Comparison of ENCODE assay signal across 12 mouse cellular contexts in genomic region chr19:5838136-5838891, GRCm38 (mm10). TPM values are rescaled to one million over a fixed set of nuclear protein-coding genes. Genes with fewer than 3 reads are reported as not detected.
DNase-seq lines count a peak whose midpoint lies in the region; TF ChIP-seq lines count a peak whose summit lies in the region.
"Had no signal": no experiment of that assay in that cellular context is flagged by ENCODE, and none has a peak within 500 bp of the region (broad histone marks: within the 10 kb centered on the region; RNA-seq: fewer than 3 reads in every experiment).

No protein-coding gene starts in this region.

- H3K79me2 ChIP-seq in MEL (ENCODE audit: control insufficient read depth, insufficient read depth, low read length, poor library complexity) = peaks cover 16% of the 10 kb centered on the region
- H3K79me2 ChIP-seq in macrophage (ENCODE audit: inconsistent target) = peaks cover 100% of the 10 kb centered on the region

- H3K27me3 ChIP-seq in MEL (ENCODE audit: control insufficient read depth in 1 of 2, insufficient read depth in 2 of 2, low read length in 2 of 2) = no peaks in the 10 kb centered on the region
- H3K27me3 ChIP-seq: forebrain, embryonic 13.5 days; limb, embryonic 12.5 days had no signal

- peak overlapping the region; percentile 94 for H3K4me3 ChIP-seq in gastrocnemius, adult 2 months
- no peak overlapping the region for H3K4me3 ChIP-seq in layer of hippocampus, adult 2 months
- H3K4me3 ChIP-seq in MEL (ENCODE audit: control insufficient read depth in 1 of 2, insufficient read depth in 1 of 2, low read depth in 2 of 2, low read length in 2 of 2) (no peak overlapping the region), macrophage (ENCODE audit: inconsistent target) (peak overlapping the region; percentile 4; the same call in 1 of the 2 replicates)
- H3K4me3 ChIP-seq: forebrain, embryonic 13.5 days; limb, embryonic 12.5 days had no signal

- H3K27ac ChIP-seq in gastrocnemius, adult 2 months = peak overlapping the region; percentile 98
- H3K27ac ChIP-seq in layer of hippocampus, adult 2 months = peak overlapping the region; percentile 24; the same call in 1 of the 2 replicates
- H3K27ac ChIP-seq in MEL (ENCODE audit: control insufficient read depth, low read depth, low read length) = no peak overlapping the region
- peak overlapping the region; percentile 100 for H3K27ac ChIP-seq in macrophage
- H3K27ac ChIP-seq: forebrain, embryonic 13.5 days; limb, embryonic 12.5 days had no signal

- no peaks in the 10 kb centered on the region for H3K9me3 ChIP-seq in MEL (replicated peaks; ENCODE audit: insufficient read depth, low read length)
- H3K9me3 ChIP-seq: forebrain, embryonic 13.5 days; limb, embryonic 12.5 days had no signal

- H3K9ac ChIP-seq in MEL (ENCODE audit: control insufficient read depth, low read depth, low read length, poor library complexity, severe bottlenecking) = no peak overlapping the region
- H3K9ac ChIP-seq: forebrain, embryonic 13.5 days; limb, embryonic 12.5 days; liver, postnatal 0 days had no signal

- no peak for TF ChIP-seq RAD21 in MEL (IDR thresholded peaks at IDR 0.05; ENCODE audit: low read depth, low read length)

- H3K36me3 ChIP-seq in MEL (ENCODE audit: control insufficient read depth in 1 of 2, insufficient read depth in 2 of 2, low read length in 2 of 2) (peaks cover 2 to 22% of the 10 kb centered on the region in 2 experiments; a peak in 3 of 4 replicates), macrophage (ENCODE audit: inconsistent target) (no peaks in the 10 kb centered on the region)
- H3K36me3 ChIP-seq: limb, embryonic 12.5 days had no signal

- 77% methylated on average over 11 of the region's 12 CpGs for WGBS in macrophage (ENCODE audit: missing documents)

- DNase-seq in gastrocnemius, adult 2 months = no peak
- no peak for DNase-seq in gastrocnemius, postnatal 4 days (ENCODE audit: low spot score in 2 of 2)
- no peak for DNase-seq in layer of hippocampus, adult 2 months (ENCODE audit: low spot score in 2 of 2)
- no peak for DNase-seq in layer of hippocampus, adult 11-12 months (ENCODE audit: low spot score)
- DNase-seq in MEL (ENCODE audit: low read depth, low spot score) = no peak
- no peak for DNase-seq in ovary, postnatal 10 days (ENCODE audit: low spot score)
- DNase-seq in right cerebral cortex, postnatal 25 days = no peak
- DNase-seq: liver, postnatal 0 days; right cerebral cortex, adult 18-20 months had no signal

- intact Hi-C loops in gastrocnemius, adult 2 months (cut with DNase I) = no loop called here

- no peak for TF ChIP-seq POLR2A in MEL (IDR thresholded peaks at IDR 0.05; ENCODE audit: control insufficient read depth in 1 of 2, insufficient read depth in 1 of 2, low read depth in 1 of 2, low read length in 2 of 2, poor library complexity in 1 of 2)

- TF ChIP-seq CTCF in gastrocnemius, adult 2 months (IDR thresholded peaks at IDR 0.05) = no peak
- no peak for TF ChIP-seq CTCF in layer of hippocampus, adult 2 months (conservative IDR thresholded peaks at IDR 0.05)
- no peak for TF ChIP-seq CTCF in MEL (IDR thresholded peaks at IDR 0.05 in 2 of 3, conservative IDR thresholded peaks at IDR 0.05 in 1 of 3; ENCODE audit: control insufficient read depth in 1 of 3, insufficient read depth in 1 of 3, low read depth in 2 of 3, low read length in 3 of 3, poor library complexity in 1 of 3, severe bottlenecking in 1 of 3)

- peaks cover 9 to 20% of the 10 kb centered on the region in 2 experiments for H3K4me1 ChIP-seq in MEL (ENCODE audit: control insufficient read depth in 1 of 2, insufficient read depth in 2 of 2, low read length in 2 of 2)

- no peak for TF ChIP-seq EP300 in MEL (IDR thresholded peaks at IDR 0.05; ENCODE audit: low read depth in 1 of 2, low read length in 2 of 2)

TF ChIP-seq in MEL, 35 proteins besides CTCF, POLR2A, EP300 and RAD21:
- TF ChIP-seq MAX (IDR thresholded peaks at IDR 0.05; ENCODE audit: low read length) = no peak
- 0 out of 2 replicates have a peak, but pooled peaks have one; percentile 70 for TF ChIP-seq POLR2AphosphoS5 (IDR thresholded peaks at IDR 0.05; ENCODE audit: borderline replicate concordance, low read depth, low read length)

RNA-seq across cellular contexts. Expression of gene Frmd8, which starts 36.8 kb away (rescaled TPM):
- 1 to 10 TPM; 3.4 to 4.0 TPM for total RNA-seq in gastrocnemius, adult 2 months (2021)
- total RNA-seq in gastrocnemius, postnatal 4 days (2021) = 10 to 100 TPM; 16.2 to 16.7 TPM
- total RNA-seq in layer of hippocampus, adult 2 months (2021) = 10 to 100 TPM in 1 of 2 experiments, 1 to 10 TPM in 1; 9.5 to 10.6 TPM
- 20.8 and 22.8 TPM in 2 replicates for total RNA-seq in MEL (2012; rRNA removed)
- polyA plus RNA-seq in MEL (2012; ENCODE audit: insufficient read depth in 1 of 2, insufficient read length in 2 of 2, low read depth in 1 of 2, low replicate concordance in 2 of 2, missing spikeins in 1 of 2) = 10 to 100 TPM in 1 of 2 experiments, not detected in 1; 34.4 TPM
- total RNA-seq in macrophage (2018; cell fraction: chromatin; rRNA removed) = 10 to 100 TPM in 20 of 26 experiments, 1 to 10 TPM in 6; 4.2 to 72.2 (median 26.5) TPM
- total RNA-seq in macrophage (2018; cell fraction: cytosol; rRNA removed) = 10 to 100 TPM; 14.6 to 30.6 (median 23.5) TPM
- total RNA-seq in macrophage (2018; cell fraction: nucleus; rRNA removed) = 10 to 100 TPM in 25 of 26 experiments, 1 to 10 TPM in 1; 8.8 to 44.5 (median 22.9) TPM
- 8.1 to 26.2 TPM (median 19.8 TPM) in 3 replicates for polyA plus RNA-seq in macrophage (2018)

RNA-seq across cellular contexts. Expression of gene Slc25a45, which starts 39.3 kb away (rescaled TPM):
- under 1 TPM; 0.79 to 0.84 TPM for total RNA-seq in gastrocnemius, adult 2 months (2021)
- 1 to 10 TPM; 3.7 to 3.8 TPM for total RNA-seq in gastrocnemius, postnatal 4 days (2021)
- total RNA-seq in layer of hippocampus, adult 2 months (2021) = 1 to 10 TPM; 3.5 to 3.6 TPM
- 20.7 and 23.5 TPM in 2 replicates for total RNA-seq in MEL (2012; rRNA removed)
- 10 to 100 TPM in 1 of 2 experiments, not detected in 1; 30.7 TPM for polyA plus RNA-seq in MEL (2012; ENCODE audit: insufficient read depth in 1 of 2, insufficient read length in 2 of 2, low read depth in 1 of 2, low replicate concordance in 2 of 2, missing spikeins in 1 of 2)
- 100 to 1,000 TPM in 13 of 26 experiments, 10 to 100 TPM in 11, 1 to 10 TPM in 2; 8.2 to 252 (median 93.8) TPM for total RNA-seq in macrophage (2018; cell fraction: chromatin; rRNA removed)
- total RNA-seq in macrophage (2018; cell fraction: cytosol; rRNA removed) = 10 to 100 TPM; 23.1 to 86.6 (median 55.7) TPM
- 100 to 1,000 TPM in 15 of 26 experiments, 10 to 100 TPM in 11; 18.0 to 263 (median 107) TPM for total RNA-seq in macrophage (2018; cell fraction: nucleus; rRNA removed)
- 44.6 to 74.8 TPM (median 53.2 TPM) in 3 replicates for polyA plus RNA-seq in macrophage (2018)

RNA-seq across cellular contexts. Expression of gene Tigd3, which starts 55.6 kb away (rescaled TPM):
- total RNA-seq in gastrocnemius, adult 2 months (2021) = under 1 TPM; 0.10 to 0.20 TPM
- total RNA-seq in gastrocnemius, postnatal 4 days (2021) = 1 to 10 TPM; 1.5 to 2.6 TPM
- total RNA-seq in layer of hippocampus, adult 2 months (2021) = 1 to 10 TPM; 2.5 to 3.2 TPM
- total RNA-seq in MEL (2012; rRNA removed) = 1.9 and 2.1 TPM in 2 replicates
- 1 to 10 TPM in 1 of 2 experiments, not detected in 1; 2.2 TPM for polyA plus RNA-seq in MEL (2012; ENCODE audit: insufficient read depth in 1 of 2, insufficient read length in 2 of 2, low read depth in 1 of 2, low replicate concordance in 2 of 2, missing spikeins in 1 of 2)
- 1 to 10 TPM; 1.4 to 4.4 (median 2.5) TPM for total RNA-seq in macrophage (2018; cell fraction: chromatin; rRNA removed)
- under 1 TPM in 24 of 26 experiments, not detected in 2; 0.07 to 0.34 (median 0.16) TPM for total RNA-seq in macrophage (2018; cell fraction: cytosol; rRNA removed)
- 1 to 10 TPM in 25 of 26 experiments, under 1 TPM in 1; 0.81 to 6.3 (median 2.3) TPM for total RNA-seq in macrophage (2018; cell fraction: nucleus; rRNA removed)
- 0.16 to 0.59 TPM (median 0.16 TPM) in 3 replicates for polyA plus RNA-seq in macrophage (2018)

Comparison
In these comparisons a context has a peak if more than half of its experiments do, and no peak if none do; other contexts are left out.
1. H3K4me3 ChIP-seq: peak in gastrocnemius, adult 2 months (single experiment) and macrophage (single experiment); none in layer of hippocampus, adult 2 months (single experiment) and MEL (0 of 2).